Mouse (Mus musculus): ENCODE data around the gene Celsr1. TPM values are rescaled to one million over a fixed set of nuclear protein-coding genes. Genes with fewer than 3 reads are reported as not detected.

Gene Celsr1
- total and polyA plus RNA-seq, 3 experiments: not detected

DNA sequence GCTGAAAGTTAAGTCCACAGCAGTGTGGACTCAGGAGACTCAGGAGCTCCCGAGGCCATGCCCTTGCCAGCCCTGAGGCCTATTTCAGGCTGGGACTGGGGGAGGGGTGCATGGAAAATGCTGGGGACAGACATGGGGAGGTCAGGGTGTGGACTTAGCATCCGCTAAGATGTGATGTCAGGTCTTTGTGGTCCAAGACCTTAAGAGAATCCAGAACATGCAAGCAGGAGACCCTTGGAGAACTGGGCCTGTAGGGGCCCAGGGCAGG, 42.4 kb upstream of the Celsr1 start:
- Histone ChIP-seq H3K27ac (ENCODE audit: insufficient read depth, low read depth) (no peak overlapping the region), H3K4me1 (ENCODE audit: control insufficient read depth in 1 of 2, insufficient read depth in 2 of 2) (peaks cover 0 to 21% of the 10 kb centered on the region in 2 experiments; a peak in 2 of 4 replicates), H3K27me3 (replicated peaks) (peaks cover 24% of the 10 kb centered on the region), H3K9ac (ENCODE audit: insufficient read depth, low read depth) (no peak overlapping the region), H3K9me3 (replicated peaks; ENCODE audit: low read length) (no peaks in the 10 kb centered on the region), H3K79me2 (replicated peaks; ENCODE audit: control insufficient read depth, extremely low read depth, insufficient read depth, poor library complexity, severe bottlenecking) (no peaks in the 10 kb centered on the region), H3K4me2 (ENCODE audit: insufficient read depth, low read depth, poor library complexity, severe bottlenecking) (no peak overlapping the region), H3K36me3 (replicated peaks in 1 of 2; ENCODE audit: control insufficient read depth in 1 of 2, insufficient read depth in 1 of 2, low read length in 1 of 2) (no peaks in the 10 kb centered on the region), H3K4me3 (replicated peaks in 1 of 3; ENCODE audit: low read depth in 2 of 3, low read length in 2 of 3, poor library complexity in 1 of 3) (no peak overlapping the region)
- DNase-seq (ENCODE audit: extremely low read depth): no peak
- in situ Hi-C loops (cut with MboI; ENCODE audit: low pct_ligation_motif_present, low pct_unique_long_range_greater_than_20kb, low sequenced_read_pairs): no loop called here
- no peak for TF ChIP-seq RAD21 (IDR thresholded peaks at IDR 0.05; ENCODE audit: low read depth, low read length)
- no peak for TF ChIP-seq MEF2A (IDR thresholded peaks at IDR 0.05; ENCODE audit: borderline replicate concordance, low read depth, low read length)
- no peak for TF ChIP-seq CHD2 (IDR thresholded peaks at IDR 0.05; ENCODE audit: low read length)
- no peak for TF ChIP-seq TCF12 (IDR thresholded peaks at IDR 0.05; ENCODE audit: low read depth, low read length)
- TF ChIP-seq ELF1 (IDR thresholded peaks at IDR 0.05; ENCODE audit: low read depth, low read length): no peak
- no peak for TF ChIP-seq USF1 (IDR thresholded peaks at IDR 0.05; ENCODE audit: low read depth, low read length)
- TF ChIP-seq SIN3A (IDR thresholded peaks at IDR 0.05; ENCODE audit: low read length): no peak
- no peak for TF ChIP-seq IRF4 (IDR thresholded peaks at IDR 0.05; ENCODE audit: low read depth, low read length)
- no peak for TF ChIP-seq TBP (conservative IDR thresholded peaks at IDR 0.05; ENCODE audit: low read depth, low read length)
- TF ChIP-seq NELFE (IDR thresholded peaks at IDR 0.05; ENCODE audit: low read depth, low read length): no peak
- no peak for TF ChIP-seq CTCF (conservative IDR thresholded peaks at IDR 0.05 in 1 of 2, IDR thresholded peaks at IDR 0.05 in 1 of 2; ENCODE audit: low read depth in 2 of 2, low read length in 2 of 2)
- dilution Hi-C loops (cut with MboI; ENCODE audit: extremely low pct_ligation_motif_present, extremely low pct_unique_long_range_greater_than_20kb, low sequenced_read_pairs): no loop called here

DNA sequence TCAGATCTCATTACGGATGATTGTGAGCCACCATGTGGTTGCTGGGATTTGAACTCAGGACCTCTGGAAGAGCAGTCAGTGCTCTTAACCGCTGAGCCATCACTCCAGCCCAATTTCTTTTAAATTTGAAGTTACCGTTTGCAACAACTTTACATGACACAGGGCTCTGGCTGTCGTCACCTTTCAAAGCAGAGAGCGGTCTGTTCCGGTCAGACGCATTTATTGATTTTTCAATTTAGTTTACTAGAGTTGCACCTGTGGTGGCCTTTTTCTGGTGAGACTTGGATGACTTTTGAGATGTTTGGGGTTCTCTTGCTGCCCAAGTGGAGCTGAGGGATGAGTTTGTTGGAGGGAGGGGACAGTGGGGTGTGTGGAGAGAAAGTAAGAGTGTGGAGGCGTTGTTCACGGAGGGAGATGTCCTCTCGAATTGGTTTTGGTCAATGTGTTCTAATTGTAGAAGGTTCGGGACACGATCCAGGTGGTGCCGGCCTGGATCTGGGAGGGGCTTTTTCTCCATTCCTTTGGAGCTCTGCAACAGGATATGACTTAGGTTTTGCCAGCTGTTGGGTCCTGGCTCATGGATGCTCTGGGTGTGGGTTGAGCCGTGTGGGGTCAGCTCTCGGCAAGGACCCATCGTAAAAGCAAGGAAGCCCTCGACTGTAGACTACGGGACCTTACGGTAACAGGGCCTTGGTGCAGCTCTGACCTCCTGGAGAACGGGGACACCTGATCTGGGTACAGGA, 41.9 kb upstream of the Celsr1 start:
- Histone ChIP-seq H3K27ac (ENCODE audit: insufficient read depth, low read depth) (no peak overlapping the region), H3K4me1 (ENCODE audit: control insufficient read depth in 1 of 2, insufficient read depth in 2 of 2) (peaks cover 0 to 26% of the 10 kb centered on the region in 2 experiments; a peak in 2 of 4 replicates), H3K4me2 (ENCODE audit: insufficient read depth, low read depth, poor library complexity, severe bottlenecking) (no peak overlapping the region), H3K9ac (ENCODE audit: insufficient read depth, low read depth) (no peak overlapping the region), H3K9me3 (replicated peaks; ENCODE audit: low read length) (no peaks in the 10 kb centered on the region), H3K36me3 (replicated peaks in 1 of 2; ENCODE audit: control insufficient read depth in 1 of 2, insufficient read depth in 1 of 2, low read length in 1 of 2) (no peaks in the 10 kb centered on the region), H3K79me2 (replicated peaks; ENCODE audit: control insufficient read depth, extremely low read depth, insufficient read depth, poor library complexity, severe bottlenecking) (no peaks in the 10 kb centered on the region), H3K27me3 (replicated peaks) (peaks cover 24% of the 10 kb centered on the region), H3K4me3 (replicated peaks in 1 of 3; ENCODE audit: low read depth in 2 of 3, low read length in 2 of 3, poor library complexity in 1 of 3) (no peak overlapping the region)
- in situ Hi-C loops (cut with MboI; ENCODE audit: low pct_ligation_motif_present, low pct_unique_long_range_greater_than_20kb, low sequenced_read_pairs): no loop called here
- dilution Hi-C loops (cut with MboI; ENCODE audit: extremely low pct_ligation_motif_present, extremely low pct_unique_long_range_greater_than_20kb, low sequenced_read_pairs): no loop called here
- TF ChIP-seq POLR2AphosphoS2 (IDR thresholded peaks at IDR 0.05; ENCODE audit: low read depth, low read length) (no peak), BHLHE40 (IDR thresholded peaks at IDR 0.05; ENCODE audit: low read depth, low read length) (no peak), JUND (conservative IDR thresholded peaks at IDR 0.05; ENCODE audit: low read depth, low read length) (no peak), HCFC1 (IDR thresholded peaks at IDR 0.05; ENCODE audit: low read depth, low read length) (no peak), MAFK (IDR thresholded peaks at IDR 0.05; ENCODE audit: insufficient replicate concordance, low read length) (no peak), PAX5 (IDR thresholded peaks at IDR 0.05; ENCODE audit: low read length) (no peak), TCF12 (IDR thresholded peaks at IDR 0.05; ENCODE audit: low read depth, low read length) (no peak)
- no peak for DNase-seq (ENCODE audit: extremely low read depth)
